Mouse (Mus musculus): ENCODE data around the gene Rack1.

- TF ChIP-seq CTCF (IDR thresholded peaks at IDR 0.05; ENCODE audit: low read depth, low read length) = no peak
- no peak for TF ChIP-seq GATA1 (IDR thresholded peaks at IDR 0.05; ENCODE audit: borderline replicate concordance, low read length)
- TF ChIP-seq POLR2AphosphoS5 (IDR thresholded peaks at IDR 0.05; ENCODE audit: insufficient replicate concordance, low read depth, low read length) = no peak
- TF ChIP-seq TAL1 (conservative IDR thresholded peaks at IDR 0.05; ENCODE audit: low read depth, low read length) = no peak
These were observed 40.7 kb downstream of the Rack1 start for GRCm38 (mm10) chr11:48840805-48841204.

Data from G1E (cell line).